Mouse (Mus musculus): Measurements from ENCODE around the gene Grem2. TPM values are rescaled to one million over a fixed set of nuclear protein-coding genes. Genes with fewer than 3 reads are reported as not detected.

Grem2 gene
- polyA plus RNA-seq, 1 experiment from 2014 or later = 3.4 TPM

DNA sequence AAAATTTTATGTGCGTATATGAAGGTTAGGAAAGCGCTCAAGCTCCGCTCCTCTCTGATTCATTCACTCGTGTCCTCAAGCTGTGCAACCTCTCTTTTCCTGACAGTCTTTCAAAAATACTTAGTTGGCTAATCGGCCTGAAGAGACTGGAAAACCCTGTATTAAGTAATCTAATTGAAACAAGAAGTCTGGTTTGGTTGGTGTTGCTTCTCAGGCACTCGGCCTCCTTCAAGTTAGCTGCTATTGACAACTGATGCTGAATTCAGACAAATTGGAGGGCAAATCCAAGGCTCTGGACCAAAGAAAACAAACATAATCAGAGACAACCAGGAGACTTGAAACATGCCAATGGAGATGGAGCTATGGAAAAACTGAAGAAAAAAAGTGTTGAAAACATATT, 76.8 kb downstream of the Grem2 start:
- H3K4me2 ChIP-seq (ENCODE audit: low read depth) = no peak overlapping the region
- H3K4me1 ChIP-seq (ENCODE audit: control insufficient read depth, insufficient read depth, low read length) = no peaks in the 10 kb centered on the region
- 90% methylated on average over 6 of the region's 6 CpGs for WGBS

DNA sequence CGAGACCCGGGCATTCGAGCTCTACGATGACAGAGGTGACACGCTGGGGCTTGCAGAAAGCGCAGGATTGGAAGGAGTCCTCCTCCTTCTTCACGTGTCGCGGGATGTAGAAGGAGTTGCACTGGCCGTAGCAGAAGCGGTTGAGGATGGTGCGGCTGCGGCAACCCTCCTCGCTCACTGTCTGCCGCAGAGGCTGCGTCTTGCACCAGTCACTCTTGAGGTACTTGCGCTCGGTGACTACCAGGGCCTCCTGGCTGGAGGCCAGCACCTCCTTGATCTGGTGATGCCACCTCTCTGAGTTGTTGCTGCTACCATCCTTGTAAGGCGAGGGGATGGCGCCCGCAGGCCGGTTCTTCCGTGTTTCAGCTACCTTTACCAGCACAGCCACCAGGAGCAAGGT, 84.8 kb downstream of the Grem2 start:
- no peak for ATAC-seq (ENCODE audit: insufficient read depth, low FRiP score, low TSS enrichment)
- Histone ChIP-seq H3K9me3 (ENCODE audit: control insufficient read depth, low read length) (no peaks in the 10 kb centered on the region), H3K4me3 (ENCODE audit: low read depth, low read length) (no peak overlapping the region), H3K27me3 (ENCODE audit: control insufficient read depth, insufficient read depth, low read length) (no peaks in the 10 kb centered on the region), H3K27ac (ENCODE audit: low read depth, low read length) (no peak overlapping the region), H3K4me2 (ENCODE audit: low read depth) (no peak overlapping the region), H3K36me3 (ENCODE audit: control insufficient read depth, insufficient read depth, low read length) (no peaks in the 10 kb centered on the region), H3K4me1 (ENCODE audit: control insufficient read depth, insufficient read depth, low read length) (no peaks in the 10 kb centered on the region), H3K9ac (ENCODE audit: low read length) (no peak overlapping the region)
- DNase-seq (ENCODE audit: low spot score) = no peak
- 95% methylated on average over 23 of the region's 23 CpGs for WGBS

More for the DNA sequence above, 76.8 kb downstream of the Grem2 start:
- Histone ChIP-seq H3K9ac (ENCODE audit: low read length) (no peak overlapping the region), H3K4me3 (ENCODE audit: low read depth, low read length) (no peak overlapping the region), H3K27ac (ENCODE audit: low read depth, low read length) (no peak overlapping the region), H3K9me3 (ENCODE audit: control insufficient read depth, low read length) (no peaks in the 10 kb centered on the region), H3K36me3 (ENCODE audit: control insufficient read depth, insufficient read depth, low read length) (no peaks in the 10 kb centered on the region), H3K27me3 (ENCODE audit: control insufficient read depth, insufficient read depth, low read length) (no peaks in the 10 kb centered on the region)
- DNase-seq (ENCODE audit: low spot score) (no peak), ATAC-seq (ENCODE audit: insufficient read depth, low FRiP score, low TSS enrichment) (no peak)

DNA sequence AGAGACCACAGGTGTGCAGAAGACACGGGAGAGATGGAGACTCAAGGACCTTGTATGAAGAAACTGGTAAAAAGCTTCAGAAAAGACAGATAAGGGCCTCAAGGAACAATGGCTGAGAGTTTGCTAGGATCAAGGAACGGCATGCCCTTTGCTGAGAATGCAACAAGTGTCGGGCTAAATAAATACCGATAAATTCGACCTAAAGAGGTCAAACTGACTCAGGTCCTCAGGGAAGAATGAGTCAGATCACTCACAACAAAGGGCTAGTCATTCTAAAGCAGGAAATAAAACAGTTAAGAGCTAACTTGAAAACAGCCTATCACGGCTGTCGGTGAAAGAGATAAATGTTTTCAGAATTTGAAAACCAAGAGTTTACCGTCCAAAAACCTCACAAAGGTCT, 95.1 kb downstream of the Grem2 start:
- WGBS = 45% methylated on average over 8 of the region's 8 CpGs
- no peak overlapping the region for H3K4me3 ChIP-seq (ENCODE audit: low read depth, low read length)
- H3K36me3 ChIP-seq (ENCODE audit: control insufficient read depth, insufficient read depth, low read length) = no peaks in the 10 kb centered on the region
- ATAC-seq (ENCODE audit: insufficient read depth, low FRiP score, low TSS enrichment) = no peak
- no peaks in the 10 kb centered on the region for H3K4me1 ChIP-seq (ENCODE audit: control insufficient read depth, insufficient read depth, low read length)
- no peak overlapping the region for H3K4me2 ChIP-seq (ENCODE audit: low read depth)
- H3K27me3 ChIP-seq (ENCODE audit: control insufficient read depth, insufficient read depth, low read length) = no peaks in the 10 kb centered on the region
- DNase-seq (ENCODE audit: low spot score) = no peak
- no peaks in the 10 kb centered on the region for H3K9me3 ChIP-seq (ENCODE audit: control insufficient read depth, low read length)
- no peak overlapping the region for H3K9ac ChIP-seq (ENCODE audit: low read length)
- no peak overlapping the region for H3K27ac ChIP-seq (ENCODE audit: low read depth, low read length)

DNA sequence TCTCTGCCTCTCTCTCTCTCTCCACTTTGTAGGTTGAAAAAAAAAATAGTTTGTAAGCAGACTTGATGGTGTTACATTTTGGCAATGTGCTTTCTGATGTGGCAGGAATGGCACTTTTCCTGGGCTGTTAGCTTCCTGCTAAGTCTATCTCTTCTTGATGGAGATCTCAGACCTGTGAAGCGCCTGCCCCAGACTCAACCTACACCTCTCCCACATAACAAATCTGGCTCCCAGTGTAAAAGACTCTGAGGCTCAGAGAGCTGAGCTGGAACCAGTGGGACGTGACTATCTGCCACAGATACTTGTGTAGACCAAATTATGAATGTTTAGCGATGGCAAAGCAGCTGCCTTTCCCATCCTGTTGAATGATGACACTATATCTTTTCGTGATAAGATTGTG, 109.8 kb downstream of the Grem2 start:
- no peaks in the 10 kb centered on the region for H3K9me3 ChIP-seq (ENCODE audit: control insufficient read depth, low read length)
- ATAC-seq (ENCODE audit: insufficient read depth, low FRiP score, low TSS enrichment) = no peak
- H3K36me3 ChIP-seq (ENCODE audit: control insufficient read depth, insufficient read depth, low read length) = no peaks in the 10 kb centered on the region; the same call in 1 of the 2 replicates
- 89% methylated on average over 4 of the region's 4 CpGs for WGBS
- no peak for DNase-seq (ENCODE audit: low spot score)
- H3K9ac ChIP-seq (ENCODE audit: low read length) = no peak overlapping the region
- no peaks in the 10 kb centered on the region for H3K4me1 ChIP-seq (ENCODE audit: control insufficient read depth, insufficient read depth, low read length)
- no peak overlapping the region for H3K4me2 ChIP-seq (ENCODE audit: low read depth)
- H3K27ac ChIP-seq (ENCODE audit: low read depth, low read length) = no peak overlapping the region
- no peak overlapping the region for H3K4me3 ChIP-seq (ENCODE audit: low read depth, low read length)
- H3K27me3 ChIP-seq (ENCODE audit: control insufficient read depth, insufficient read depth, low read length) = no peaks in the 10 kb centered on the region

DNA sequence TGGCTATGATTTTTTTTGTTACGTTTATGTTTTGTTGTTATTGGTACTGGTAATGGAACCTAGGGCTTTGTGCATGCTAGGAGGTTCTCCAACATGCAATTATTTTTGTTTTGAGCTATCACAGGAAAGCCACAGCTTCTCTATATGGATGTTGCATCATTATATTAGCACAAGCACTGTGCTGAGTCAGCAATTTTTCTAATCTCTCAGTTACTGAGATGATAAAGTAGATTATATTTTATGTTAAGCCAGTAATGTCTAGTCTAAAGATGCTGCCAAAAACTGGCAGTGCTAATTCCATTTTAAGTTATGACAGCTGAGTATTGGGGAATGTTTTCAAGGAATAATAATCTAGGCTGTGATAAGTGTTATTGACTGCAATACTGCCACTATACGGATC, 133.0 kb downstream of the Grem2 start:
- H3K36me3 ChIP-seq (ENCODE audit: control insufficient read depth, insufficient read depth, low read length) = no peaks in the 10 kb centered on the region
- H3K27ac ChIP-seq (ENCODE audit: low read depth, low read length) = no peak overlapping the region
- no peak overlapping the region for H3K4me2 ChIP-seq (ENCODE audit: low read depth)
- H3K9ac ChIP-seq (ENCODE audit: low read length) = no peak overlapping the region
- DNase-seq (ENCODE audit: low spot score) (no peak), ATAC-seq (ENCODE audit: insufficient read depth, low FRiP score, low TSS enrichment) (no peak)
- 91% methylated on average over 2 of the region's 2 CpGs for WGBS
- H3K4me1 ChIP-seq (ENCODE audit: control insufficient read depth, insufficient read depth, low read length) = no peaks in the 10 kb centered on the region
- no peaks in the 10 kb centered on the region for H3K27me3 ChIP-seq (ENCODE audit: control insufficient read depth, insufficient read depth, low read length)
- no peaks in the 10 kb centered on the region for H3K9me3 ChIP-seq (ENCODE audit: control insufficient read depth, low read length)
- no peak overlapping the region for H3K4me3 ChIP-seq (ENCODE audit: low read depth, low read length)

All from neural tube, embryonic 11.5 days (tissue).